Mouse (Mus musculus) cerebellum, adult 11-12 months (tissue): ENCODE results near the gene Agpat2.

ENCODE experiments used
- DNase-seq: peaks from one replicate; pipeline ENCODE4 v3.0.0; 2022

Agpat2 gene

GRCm38 (mm10) chr2:26625419-26625818 is 21.2 kb upstream of the Agpat2 start:
- DNase-seq = no peak

- no peak for DNase-seq
Measured at GRCm38 (mm10) chr2:26622984-26623383, 18.8 kb upstream of the Agpat2 start.

GRCm38 (mm10) chr2:26621246-26621645 is 17.0 kb upstream of the Agpat2 start:
- no peak for DNase-seq

- DNase-seq = no peak
Measured at GRCm38 (mm10) chr2:26617928-26618327, 13.7 kb upstream of the Agpat2 start.

GRCm38 (mm10) chr2:26617331-26617730 is 13.1 kb upstream of the Agpat2 start:
- DNase-seq = no peak

GRCm38 (mm10) chr2:26615459-26616124 is 11.4 kb upstream of the Agpat2 start:
- no peak for DNase-seq

- no peak for DNase-seq
Measured at GRCm38 (mm10) chr2:26614903-26615302, 10.7 kb upstream of the Agpat2 start.

- no peak for DNase-seq
Measured at GRCm38 (mm10) chr2:26611896-26612295, 7.7 kb upstream of the Agpat2 start.

- no peak for DNase-seq
Measured at GRCm38 (mm10) chr2:26611054-26611453, 6.8 kb upstream of the Agpat2 start.

- DNase-seq = no peak
Measured at GRCm38 (mm10) chr2:26610526-26610925, 6.3 kb upstream of the Agpat2 start.

GRCm38 (mm10) chr2:26609261-26609661 is 5.0 kb upstream of the Agpat2 start:
- no peak for DNase-seq

GRCm38 (mm10) chr2:26608781-26609180 is 4.6 kb upstream of the Agpat2 start:
- DNase-seq = no peak

GRCm38 (mm10) chr2:26607056-26607910 is 3.1 kb upstream of the Agpat2 start:
- DNase-seq = no peak

GRCm38 (mm10) chr2:26606579-26606978 is 2.4 kb upstream of the Agpat2 start:
- no peak for DNase-seq

- no peak for DNase-seq
Measured at GRCm38 (mm10) chr2:26605331-26605730, 1.1 kb upstream of the Agpat2 start.

GRCm38 (mm10) chr2:26603159-26603558 is 1.1 kb downstream of the Agpat2 start:
- DNase-seq = no peak

GRCm38 (mm10) chr2:26602631-26603030 is 1.6 kb downstream of the Agpat2 start:
- DNase-seq = no peak

- no peak for DNase-seq
Measured at GRCm38 (mm10) chr2:26601595-26601994, 2.6 kb downstream of the Agpat2 start.

GRCm38 (mm10) chr2:26600664-26601063 is 3.6 kb downstream of the Agpat2 start:
- DNase-seq = no peak

GRCm38 (mm10) chr2:26599965-26600364 is 4.3 kb downstream of the Agpat2 start:
- no peak for DNase-seq

- no peak for DNase-seq
Measured at GRCm38 (mm10) chr2:26598462-26598861, 5.8 kb downstream of the Agpat2 start.

GRCm38 (mm10) chr2:26597810-26598209 is 6.4 kb downstream of the Agpat2 start:
- no peak for DNase-seq

- no peak for DNase-seq
Measured at GRCm38 (mm10) chr2:26596898-26597297, 7.3 kb downstream of the Agpat2 start.

GRCm38 (mm10) chr2:26595725-26596435 is 8.3 kb downstream of the Agpat2 start:
- no peak for DNase-seq
